Mouse (Mus musculus) testis, adult 2 months (tissue): ENCODE data around the gene Cyb5r3.

ENCODE experiments used
- CTCF ChIP-seq: fragments of 200-500 bp; IDR thresholded peaks from 2 replicates; pipeline ENCODE4 v1.5.1; 2012; ENCODE audit warnings: low read depth, mild to moderate bottlenecking, inconsistent platforms, low read length, moderate library complexity; ENCODE audit not compliant: control insufficient read depth, insufficient read depth, insufficient replicate concordance
- POLR2A ChIP-seq: fragments of 200-500 bp; IDR thresholded peaks from 2 replicates; pipeline ENCODE4 v1.6.1; 2012; ENCODE audit warnings: low read depth, mild to moderate bottlenecking, inconsistent platforms, low read length, moderate library complexity; ENCODE audit not compliant: control insufficient read depth

DNA sequence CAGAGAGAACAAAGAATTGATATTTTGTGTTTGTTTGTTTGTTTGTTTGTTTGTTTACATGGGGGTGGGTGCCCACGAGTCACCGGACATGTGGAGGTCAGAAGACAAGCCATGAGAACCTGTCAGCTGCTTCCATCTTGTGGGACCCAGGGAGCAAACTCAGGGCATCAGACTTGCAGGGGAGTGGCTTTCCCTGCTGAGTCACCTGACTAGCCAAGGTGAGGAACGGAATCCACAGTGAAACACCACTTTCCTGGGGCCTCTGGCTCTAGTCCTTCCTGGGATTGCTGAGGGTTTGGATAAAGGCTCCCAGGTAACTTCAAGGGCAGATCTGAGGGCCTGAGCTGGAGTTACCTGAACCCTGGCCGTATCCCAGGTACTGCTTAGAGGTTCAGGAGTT, 4.3 kb upstream of the Cyb5r3 start:
- TF ChIP-seq CTCF, result no peak
- TF ChIP-seq POLR2A, result no peak
